Comparison of ENCODE assay signal across 9 mouse cellular contexts in the genomic region with DNA sequence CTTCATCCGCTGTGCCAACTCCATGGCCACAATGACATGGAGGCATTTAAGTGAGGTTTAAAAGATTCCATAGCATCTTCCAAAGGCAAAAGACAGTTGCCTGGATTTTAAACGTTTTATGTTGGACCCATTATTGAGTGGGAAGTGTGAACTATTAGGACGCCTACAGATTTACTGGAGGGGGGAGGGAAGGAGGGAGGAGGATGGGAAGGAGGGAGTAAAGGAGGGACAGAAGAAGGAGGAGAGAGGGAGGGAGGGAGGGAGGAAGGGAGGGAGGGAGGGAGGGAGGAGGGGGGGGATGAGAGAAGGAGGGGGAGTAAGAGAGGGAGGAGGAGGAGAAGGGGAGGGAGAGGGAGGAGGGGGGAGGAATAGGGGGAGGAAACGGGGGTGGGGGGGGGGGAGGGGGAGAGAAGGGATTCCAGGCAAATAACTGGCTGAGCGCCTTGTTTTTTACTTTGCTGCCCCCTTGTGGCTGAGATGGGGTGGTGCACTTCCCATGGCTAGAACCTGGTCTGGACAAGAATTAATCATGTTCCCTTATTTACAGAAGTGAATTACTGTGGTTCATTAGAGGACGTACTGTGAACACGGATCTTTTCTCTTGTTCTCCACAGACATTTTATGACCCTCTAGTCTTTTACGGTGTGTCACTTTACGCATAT. TPM values are rescaled to one million over a fixed set of nuclear protein-coding genes. Genes with fewer than 3 reads are reported as not detected.
DNase-seq lines count a peak whose midpoint lies in the region; ATAC-seq and TF ChIP-seq lines count a peak whose summit lies in the region.
"Had no signal": no experiment of that assay in that cellular context is flagged by ENCODE, and none has a peak within 500 bp of the region (broad histone marks: within the 10 kb centered on the region; RNA-seq: fewer than 3 reads in every experiment).

No protein-coding gene starts in this region.

- H3K36me3 ChIP-seq in ES-Bruce4 (ENCODE audit: control insufficient read depth, insufficient read depth, low read length, poor library complexity, severe bottlenecking), result no peaks in the 10 kb centered on the region
- no peaks in the 10 kb centered on the region for H3K36me3 ChIP-seq in embryonic facial prominence, embryonic 10.5 days (replicated peaks)
- no peaks in the 10 kb centered on the region for H3K36me3 ChIP-seq in heart, embryonic 15.5 days
- H3K36me3 ChIP-seq: hindbrain, embryonic 15.5 days had no signal

- ATAC-seq in heart, embryonic 15.5 days (replicated peaks; ENCODE audit: insufficient number of reproducible peaks, insufficient read depth, low FRiP score, low read depth), result no peak

- H3K4me2 ChIP-seq in heart, embryonic 15.5 days, result 0 out of 2 replicates have a peak overlapping the region, but pooled peaks have one; percentile 6
- H3K4me2 ChIP-seq: hindbrain, embryonic 15.5 days had no signal

- no peaks in the 10 kb centered on the region for H3K27me3 ChIP-seq in ES-Bruce4 (ENCODE audit: control insufficient read depth, insufficient read depth, low read length, poor library complexity, severe bottlenecking)
- H3K27me3 ChIP-seq in embryonic facial prominence, embryonic 10.5 days (replicated peaks; ENCODE audit: low read depth, poor library complexity, severe bottlenecking), result peaks cover 18% of the 10 kb centered on the region
- H3K27me3 ChIP-seq in heart, embryonic 15.5 days, result peaks cover 8% of the 10 kb centered on the region
- H3K27me3 ChIP-seq: hindbrain, embryonic 15.5 days had no signal

- no peak overlapping the region for H3K27ac ChIP-seq in ES-Bruce4 (ENCODE audit: insufficient read depth, low read length)
- H3K27ac ChIP-seq in embryonic facial prominence, embryonic 10.5 days (replicated peaks), result 0 out of 2 replicates have a peak overlapping the region, but pooled peaks have one; percentile 10
- H3K27ac ChIP-seq in heart, embryonic 15.5 days, result no peak overlapping the region
- H3K27ac ChIP-seq: hindbrain, embryonic 15.5 days had no signal

- peak; percentile 33 for DNase-seq in adrenal gland, adult 8-10 months
- peak; percentile 80 for DNase-seq in embryonic facial prominence, embryonic 10.5 days (ENCODE audit: low spot score)
- peak; percentile 71 for DNase-seq in layer of hippocampus, adult 9-10 months (ENCODE audit: low spot score)
- peak; percentile 71 for DNase-seq in lung, postnatal 25 days (ENCODE audit: low spot score)
- DNase-seq in retina, embryonic 14.5 days (ENCODE audit: low spot score), result peak; percentile 87
- DNase-seq in urinary bladder, postnatal 25 days (ENCODE audit: low spot score), result peak; percentile 77

- no peak for TF ChIP-seq EP300 in ES-Bruce4 (IDR thresholded peaks at IDR 0.05; ENCODE audit: insufficient read depth, low read depth, low read length)

- 26% methylated on average over 8 of the region's 9 CpGs for WGBS in embryonic facial prominence, embryonic 10.5 days
- 21% methylated on average over 8 of the region's 9 CpGs for WGBS in heart, embryonic 15.5 days

- no peak overlapping the region for H3K4me3 ChIP-seq in ES-Bruce4 (ENCODE audit: low read depth, low read length)
- H3K4me3 ChIP-seq in embryonic facial prominence, embryonic 10.5 days, result no peak overlapping the region
- no peak overlapping the region for H3K4me3 ChIP-seq in heart, embryonic 15.5 days
- H3K4me3 ChIP-seq: hindbrain, embryonic 15.5 days had no signal

- TF ChIP-seq POLR2A in ES-Bruce4 (IDR thresholded peaks at IDR 0.05; ENCODE audit: insufficient read depth, low read length), result no peak

- no peak overlapping the region for H3K9ac ChIP-seq in ES-Bruce4 (ENCODE audit: low read depth, poor library complexity, severe bottlenecking)
- no peak overlapping the region for H3K9ac ChIP-seq in heart, embryonic 15.5 days
- H3K9ac ChIP-seq: hindbrain, embryonic 15.5 days had no signal

- H3K4me1 ChIP-seq in ES-Bruce4 (ENCODE audit: control insufficient read depth, insufficient read depth, low read length), result no peaks in the 10 kb centered on the region
- H3K4me1 ChIP-seq in embryonic facial prominence, embryonic 10.5 days, result peaks cover 20% of the 10 kb centered on the region
- peaks cover 4% of the 10 kb centered on the region; the same call in 1 of the 2 replicates for H3K4me1 ChIP-seq in heart, embryonic 15.5 days (replicated peaks)

- peak; percentile 75 for TF ChIP-seq CTCF in ES-Bruce4 (IDR thresholded peaks at IDR 0.05; ENCODE audit: low read depth, low read length)

- no peaks in the 10 kb centered on the region for H3K9me3 ChIP-seq in ES-Bruce4 (replicated peaks; ENCODE audit: control insufficient read depth, insufficient read depth, low read length, poor library complexity, severe bottlenecking)
- no peaks in the 10 kb centered on the region for H3K9me3 ChIP-seq in embryonic facial prominence, embryonic 10.5 days
- H3K9me3 ChIP-seq in heart, embryonic 15.5 days (replicated peaks), result no peaks in the 10 kb centered on the region
- H3K9me3 ChIP-seq: hindbrain, embryonic 15.5 days had no signal

RNA-seq across cellular contexts. Expression of a gene that starts 33.8 kb away (rescaled TPM):
- polyA plus RNA-seq in ES-Bruce4 (2011; ENCODE audit: insufficient read depth, insufficient read length, low read depth, missing spikeins), result 125 and 130 TPM in 2 replicates
- 10 to 100 TPM; 63.2 to 81.2 (median 73.3) TPM for total RNA-seq in adrenal gland, adult 8-10 months (2022)
- 189 and 190 TPM in 2 replicates for polyA plus RNA-seq in embryonic facial prominence, embryonic 10.5 days (2016; fragmentation: Nextera tagmentation; extraction: Ambion mirVana)
- 97.5 and 103 TPM in 2 replicates for polyA plus RNA-seq in heart, embryonic 15.5 days (2015; fragmentation: Nextera tagmentation; extraction: Ambion mirVana)

RNA-seq across cellular contexts. Expression of a gene that starts 44.4 kb away (rescaled TPM):
- polyA plus RNA-seq in ES-Bruce4 (2011; ENCODE audit: insufficient read depth, insufficient read length, low read depth, missing spikeins), result 1.2 TPM in 2 replicates
- total RNA-seq in adrenal gland, adult 8-10 months (2022), result 1 to 10 TPM; 1.0 to 3.4 (median 1.9) TPM
- polyA plus RNA-seq in embryonic facial prominence, embryonic 10.5 days (2016; fragmentation: Nextera tagmentation; extraction: Ambion mirVana), result 0.74 and 1.0 TPM in 2 replicates
- polyA plus RNA-seq in heart, embryonic 15.5 days (2015; fragmentation: Nextera tagmentation; extraction: Ambion mirVana), result 0.74 and 1.2 TPM in 2 replicates

Comparison
In these comparisons a context has a peak if more than half of its experiments do, and no peak if none do; other contexts are left out.
1. DNase-seq: peak in every context shown above with its lines; median percentile 87 in retina, embryonic 14.5 days; 80 in embryonic facial prominence, embryonic 10.5 days; 77 in urinary bladder, postnatal 25 days; 71 in layer of hippocampus, adult 9-10 months; 71 in lung, postnatal 25 days; 33 in adrenal gland, adult 8-10 months.